Mouse (Mus musculus) kidney, embryonic 16.5 days (tissue): ENCODE measurements around the gene Ptbp1. TPM values are rescaled to one million over a fixed set of nuclear protein-coding genes. Genes with fewer than 3 reads are reported as not detected.

ENCODE experiments used
- ATAC-seq: fragments of 200-750 bp; cut with Nextera tagmentation; 2 replicates; pipeline ENCODE4 v1.8.0; 2017; ENCODE audit warnings: moderate TSS enrichment; ENCODE audit not compliant: low FRiP score, low TSS enrichment
- H3K27ac ChIP-seq: fragments of 300-500 bp; sonication (generic); 2 replicates; pipeline ENCODE4 v1.5.1; 2014; ENCODE audit warnings: low read length
- H3K27me3 ChIP-seq: fragments of 300-500 bp; sonication (generic); 2 replicates; pipeline ENCODE4 v1.6.1; 2014; ENCODE audit warnings: low read length, control low read depth, mixed read lengths; ENCODE audit not compliant: insufficient read depth
- H3K36me3 ChIP-seq: fragments of 300-500 bp; sonication (generic); 2 replicates; pipeline ENCODE4 v1.6.1; 2014; ENCODE audit warnings: low read length, control low read depth, mixed read lengths; ENCODE audit not compliant: insufficient read depth
- H3K4me1 ChIP-seq: fragments of 300-500 bp; sonication (generic); 2 replicates; pipeline ENCODE4 v1.6.1; 2014; ENCODE audit warnings: low read length, control low read depth, mixed read lengths; ENCODE audit not compliant: insufficient read depth
- H3K4me2 ChIP-seq: fragments of 300-500 bp; sonication (generic); replicated peaks from 2 replicates; pipeline ENCODE4 v1.6.1; 2014; ENCODE audit warnings: low read depth, low read length
- H3K4me3 ChIP-seq: fragments of 300-500 bp; sonication (generic); 2 replicates; pipeline ENCODE4 v1.5.1; 2014; ENCODE audit warnings: mild to moderate bottlenecking, low read length
- H3K9ac ChIP-seq: fragments of 300-500 bp; sonication (generic); replicated peaks from 2 replicates; pipeline ENCODE4 v1.6.1; 2014; ENCODE audit warnings: low read length
- H3K9me3 ChIP-seq: fragments of 300-500 bp; sonication (generic); 2 replicates; pipeline ENCODE4 v1.6.1; 2016; ENCODE audit warnings: low read length, control low read depth
- WGBS: fragments of 180-500 bp; shearing (Covaris S2); extraction: QIAGEN DNeasy Blood & Tissue Kit; methylation state at CpG from one replicate; pipeline ENCODE4 v1.1.7; 2014; 5-methylcytosine and 5-hydroxymethylcytosine counted together
- polyA plus RNA-seq: library from polyadenylated mRNA; unstranded; fragments of >200 nt; fragmentation: Nextera tagmentation; extraction: Ambion mirVana; gene quantifications from 2 replicates; pipeline ENCODE4 v1.2.1, GENCODE M21; 2015

The Ptbp1 gene
- polyA plus RNA-seq, 1 experiment from 2014 or later: 431 TPM

- Histone ChIP-seq H3K36me3 (peaks cover 6% of the 10 kb centered on the region), H3K9me3 (no peaks in the 10 kb centered on the region), H3K9ac (peak overlapping the region; percentile 92), H3K27me3 (no peaks in the 10 kb centered on the region), H3K4me2 (peak overlapping the region; percentile 97), H3K4me1 (peaks cover 32% of the 10 kb centered on the region), H3K27ac (peak overlapping the region; percentile 66; the same call in 1 of the 2 replicates), H3K4me3 (peak overlapping the region; percentile 78)
- WGBS: 1% methylated on average over 26 of the region's 26 CpGs
- ATAC-seq: peak; percentile 16; the same call in 1 of the 2 replicates
Measured at GRCm38 (mm10) chr10:79873715-79874289, 19.6 kb downstream of the Ptbp1 start.

DNA sequence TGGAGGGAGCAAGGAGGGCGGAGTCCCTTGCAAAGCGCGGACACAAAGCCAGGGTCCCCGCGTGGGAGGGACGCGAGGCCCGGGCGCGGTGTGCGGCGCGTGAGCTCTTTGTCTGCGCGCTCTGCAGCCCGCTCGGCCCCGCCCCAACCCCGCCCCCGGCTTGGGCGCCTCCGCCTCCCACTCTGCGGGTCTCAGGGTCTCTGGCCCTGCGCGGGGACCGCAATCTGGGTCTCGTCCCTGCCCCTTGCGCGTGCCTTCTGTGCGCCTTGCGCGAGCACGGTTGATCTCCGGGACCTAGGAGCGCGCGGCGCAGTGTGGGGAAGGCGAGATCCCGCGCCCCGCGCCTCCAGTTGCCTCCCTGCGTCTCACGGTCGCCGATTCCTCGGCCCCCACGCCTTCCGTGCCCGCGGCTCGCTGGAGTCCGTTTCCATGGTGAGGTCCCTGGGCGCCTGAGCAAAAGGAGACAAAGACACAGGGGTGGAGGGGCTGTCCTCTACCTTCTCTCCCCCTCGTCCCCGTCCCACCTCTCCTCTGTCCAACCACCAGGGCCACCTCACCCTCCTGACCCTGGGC lies 20.1 kb downstream of the Ptbp1 start, which contains the start of the genes Prtn3 and Plppr3:
Gene Prtn3 (plus strand): TSS at position 187 of the 573 bp plus-strand sequence.
Gene Plppr3 (minus strand): TSS at position 345 of the 573 bp plus-strand sequence.
- under 1% methylated on average over 47 of the region's 57 CpGs for WGBS
- H3K9me3 ChIP-seq: no peaks in the 10 kb centered on the region
- peaks cover 6% of the 10 kb centered on the region for H3K36me3 ChIP-seq
- no peaks in the 10 kb centered on the region for H3K27me3 ChIP-seq
- H3K4me1 ChIP-seq: peaks cover 33% of the 10 kb centered on the region
- peak within 1 kb of the TSS; percentile 97 for H3K4me2 ChIP-seq
- ATAC-seq: peak; percentile 80
- peak within 1 kb of the TSS; percentile 66; the same call in 1 of the 2 replicates for H3K27ac ChIP-seq
- peak within 1 kb of the TSS; percentile 92 for H3K9ac ChIP-seq
- H3K4me3 ChIP-seq: peak within 1 kb of the TSS; percentile 78

- peaks cover 59% of the 10 kb centered on the region for H3K4me1 ChIP-seq
- 65% methylated on average over 1 of the region's 1 CpGs for WGBS
Measured at GRCm38 (mm10) chr10:79877174-79877573, 22.9 kb downstream of the Ptbp1 start.

DNA sequence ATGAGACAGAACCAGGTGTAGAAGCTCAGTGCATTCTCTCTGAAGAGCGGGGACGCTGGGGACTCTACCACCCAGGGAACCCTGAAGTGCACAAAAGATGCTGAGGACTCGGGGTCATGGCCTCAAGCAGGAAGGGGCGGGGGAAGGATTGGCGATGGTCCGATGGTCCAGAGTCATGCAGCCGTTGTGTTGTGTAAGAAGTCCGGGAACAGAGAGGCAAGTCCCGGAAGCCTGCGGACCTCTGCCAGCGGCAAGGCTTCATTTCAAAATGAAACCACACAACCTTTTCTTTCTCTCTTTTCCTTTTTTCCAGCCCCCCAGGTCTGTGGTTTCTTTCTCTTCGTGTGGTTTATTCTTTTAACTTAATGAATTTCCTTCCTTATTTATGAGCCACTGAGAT lies 23.5 kb downstream of the Ptbp1 start:
- no peak for ATAC-seq
- H3K4me1 ChIP-seq: peaks cover 61% of the 10 kb centered on the region
- H3K9me3 ChIP-seq: no peaks in the 10 kb centered on the region
- no peak overlapping the region for H3K27ac ChIP-seq
- H3K4me2 ChIP-seq: no peak overlapping the region
- no peaks in the 10 kb centered on the region for H3K27me3 ChIP-seq
- H3K36me3 ChIP-seq: no peaks in the 10 kb centered on the region
- no peak overlapping the region for H3K9ac ChIP-seq
- 52% methylated on average over 12 of the region's 12 CpGs for WGBS
- no peak overlapping the region for H3K4me3 ChIP-seq

More at GRCm38 (mm10) chr10:79877174-79877573, 22.9 kb downstream of the Ptbp1 start:
- Histone ChIP-seq H3K36me3 (no peaks in the 10 kb centered on the region), H3K9me3 (no peaks in the 10 kb centered on the region), H3K4me3 (no peak overlapping the region), H3K9ac (no peak overlapping the region), H3K27me3 (no peaks in the 10 kb centered on the region), H3K27ac (no peak overlapping the region), H3K4me2 (no peak overlapping the region)
- no peak for ATAC-seq

DNA sequence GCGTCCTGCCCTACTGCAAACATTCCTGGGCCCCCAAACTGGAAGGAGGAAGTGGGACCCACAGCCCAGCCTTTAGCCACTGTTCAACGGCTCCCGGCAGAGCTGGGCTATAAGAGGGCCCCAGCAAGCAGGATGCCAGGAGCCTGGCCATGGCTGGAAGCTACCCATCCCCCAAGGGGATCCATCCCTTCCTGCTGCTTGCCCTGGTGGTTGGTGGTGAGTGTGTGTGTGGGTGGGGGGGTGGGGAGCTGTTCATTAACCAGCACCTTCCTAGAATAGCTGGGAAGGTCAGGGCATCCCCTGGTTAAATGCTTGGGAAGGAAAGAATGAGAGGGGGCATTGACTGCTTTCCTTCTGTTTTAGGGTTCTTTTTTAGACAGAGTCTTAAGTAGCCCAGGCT lies 25.3 kb downstream of the Ptbp1 start:
- ATAC-seq: peak; percentile 50
- H3K27ac ChIP-seq: peak overlapping the region; percentile 62
- H3K27me3 ChIP-seq: no peaks in the 10 kb centered on the region
- no peaks in the 10 kb centered on the region for H3K36me3 ChIP-seq
- H3K9ac ChIP-seq: no peak overlapping the region
- H3K9me3 ChIP-seq: no peaks in the 10 kb centered on the region
- WGBS: 25% methylated on average over 3 of the region's 3 CpGs
- no peak overlapping the region; the same call in 1 of the 2 replicates for H3K4me2 ChIP-seq
- no peak overlapping the region for H3K4me3 ChIP-seq
- peaks cover 60% of the 10 kb centered on the region for H3K4me1 ChIP-seq

- Histone ChIP-seq H3K4me1 (peaks cover 53% of the 10 kb centered on the region), H3K9ac (no peak overlapping the region), H3K9me3 (no peaks in the 10 kb centered on the region), H3K4me3 (no peak overlapping the region), H3K27me3 (no peaks in the 10 kb centered on the region), H3K4me2 (peak overlapping the region; percentile 16), H3K36me3 (no peaks in the 10 kb centered on the region), H3K27ac (no peak overlapping the region)
- no peak for ATAC-seq
- 22% methylated on average over 9 of the region's 9 CpGs for WGBS
Measured at GRCm38 (mm10) chr10:79880721-79881120, 26.5 kb downstream of the Ptbp1 start.

GRCm38 (mm10) chr10:79881981-79882380 lies 27.8 kb downstream of the Ptbp1 start:
- H3K4me3 ChIP-seq: peak overlapping the region; percentile 24
- peaks cover 51% of the 10 kb centered on the region for H3K4me1 ChIP-seq
- no peaks in the 10 kb centered on the region for H3K36me3 ChIP-seq
- H3K9me3 ChIP-seq: no peaks in the 10 kb centered on the region
- ATAC-seq: 0 out of 2 replicates have a peak, but pooled peaks have one; percentile 3
- WGBS: 6% methylated on average over 22 of the region's 22 CpGs
- H3K27me3 ChIP-seq: no peaks in the 10 kb centered on the region
- H3K9ac ChIP-seq: peak overlapping the region; percentile 46
- H3K27ac ChIP-seq: no peak overlapping the region
- H3K4me2 ChIP-seq: peak overlapping the region; percentile 48

DNA sequence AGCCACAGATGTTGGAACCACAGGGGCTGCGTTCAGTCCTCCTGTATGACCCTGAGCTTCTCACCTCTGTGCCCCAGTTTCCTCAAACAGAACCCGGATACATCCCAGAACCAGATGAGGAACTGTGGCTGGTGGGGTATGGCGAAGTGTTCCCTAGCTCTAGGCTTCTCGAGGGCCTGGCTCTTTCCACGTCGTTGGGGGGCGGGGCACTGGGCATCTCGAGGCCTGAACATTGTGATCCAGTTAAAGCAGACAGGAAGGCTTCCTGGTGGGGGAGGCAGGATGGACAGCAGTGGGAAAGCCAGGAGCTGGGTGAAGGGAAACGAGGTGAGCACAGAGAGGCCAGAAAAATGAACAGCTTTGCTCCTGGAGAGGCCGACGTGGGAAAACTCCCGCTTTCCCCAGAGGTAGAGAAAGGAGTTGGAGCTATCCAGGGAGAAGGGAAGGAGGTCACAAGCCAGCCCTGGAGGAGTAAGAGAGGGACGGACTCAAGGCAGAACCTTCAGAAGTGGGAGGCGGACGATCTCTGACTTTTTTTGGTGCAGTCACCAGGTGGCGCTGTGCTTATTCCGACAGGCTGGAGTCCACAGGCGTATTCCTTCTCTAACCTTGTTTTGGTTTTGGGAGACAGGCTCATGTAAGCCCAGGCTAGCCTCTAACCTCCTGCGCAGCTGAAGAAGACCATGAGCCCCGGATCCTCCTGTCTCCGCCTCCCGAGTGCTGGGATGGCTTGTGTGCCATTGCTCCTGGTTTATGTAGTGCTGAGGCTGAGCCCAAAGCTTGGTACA lies 29.3 kb downstream of the Ptbp1 start:
- ATAC-seq: no peak
- no peak overlapping the region; the same call in 1 of the 2 replicates for H3K27ac ChIP-seq
- no peak overlapping the region for H3K4me2 ChIP-seq
- H3K27me3 ChIP-seq: no peaks in the 10 kb centered on the region
- H3K4me1 ChIP-seq: peaks cover 41% of the 10 kb centered on the region
- WGBS: 15% methylated on average over 22 of the region's 22 CpGs
- no peaks in the 10 kb centered on the region for H3K36me3 ChIP-seq
- 0 out of 2 replicates have a peak overlapping the region, but pooled peaks have one; percentile 13 for H3K9ac ChIP-seq
- H3K4me3 ChIP-seq: no peak overlapping the region
- H3K9me3 ChIP-seq: no peaks in the 10 kb centered on the region

- ATAC-seq: no peak
- 65% methylated on average over 4 of the region's 4 CpGs for WGBS
- no peaks in the 10 kb centered on the region for H3K36me3 ChIP-seq
- no peak overlapping the region for H3K4me3 ChIP-seq
- no peaks in the 10 kb centered on the region for H3K27me3 ChIP-seq
- H3K9me3 ChIP-seq: no peaks in the 10 kb centered on the region
- no peak overlapping the region for H3K4me2 ChIP-seq
- H3K27ac ChIP-seq: no peak overlapping the region
- H3K4me1 ChIP-seq: peaks cover 39% of the 10 kb centered on the region
- H3K9ac ChIP-seq: no peak overlapping the region
Measured at GRCm38 (mm10) chr10:79884446-79884845, 30.2 kb downstream of the Ptbp1 start.
